Mouse (Mus musculus) embryo, embryonic 11 days (tissue): ENCODE data around the gene Opn4.

ENCODE experiments used
- DNase-seq: peaks from one replicate; pipeline ENCODE4 v3.0.0-alpha.2; 2015

Opn4 gene

DNA sequence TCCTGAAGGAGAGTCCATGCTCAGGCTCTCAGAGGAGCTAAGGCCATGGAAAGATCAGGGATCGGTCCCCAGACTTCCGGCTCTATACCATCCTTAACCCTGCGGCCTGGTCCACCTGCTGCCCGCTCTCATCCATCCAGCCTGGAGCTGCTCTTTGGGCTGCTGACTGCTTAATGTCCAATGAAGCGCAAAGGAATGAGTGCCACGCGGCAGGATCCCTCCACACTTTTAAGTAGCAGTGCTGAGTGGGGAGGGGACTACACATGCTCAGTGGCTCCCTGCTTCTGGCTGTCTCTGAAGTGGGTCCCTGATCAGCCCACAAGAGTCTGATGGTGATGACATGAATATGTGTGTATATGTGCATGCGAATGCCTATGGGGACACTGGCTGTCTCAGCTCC lies at the start of gene Opn4:
Gene Opn4 (minus strand): TSS at position 202 of the 400 bp plus-strand sequence.
- no peak for DNase-seq

DNA sequence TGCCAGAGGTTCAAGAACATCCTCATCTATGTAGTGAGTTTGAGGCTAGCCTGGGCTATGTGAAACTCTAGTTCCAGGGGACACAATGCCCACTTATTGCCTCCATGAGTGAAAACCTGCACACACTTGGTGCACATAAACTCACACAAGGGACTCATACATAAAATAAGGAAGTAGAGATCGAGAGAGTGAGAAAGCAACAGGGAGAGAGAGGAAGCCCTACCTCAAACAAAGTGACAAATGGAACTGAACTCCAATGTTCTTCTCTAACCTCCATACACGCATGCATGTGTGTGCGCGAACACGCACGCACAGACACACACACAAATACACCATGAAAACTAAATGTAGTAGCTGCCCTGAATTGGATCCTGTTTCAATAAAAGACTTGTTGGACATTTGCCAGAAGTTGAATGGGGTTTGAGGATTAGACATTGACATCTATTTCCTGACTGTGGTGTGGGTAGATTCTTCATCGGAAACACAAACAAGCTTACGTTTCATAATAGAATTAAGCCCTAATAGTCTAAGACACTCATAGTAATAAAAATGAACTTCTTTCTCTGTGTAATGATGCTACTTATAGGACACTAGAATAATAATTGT lies 48.0 kb upstream of the Opn4 start:
- DNase-seq = no peak

DNA sequence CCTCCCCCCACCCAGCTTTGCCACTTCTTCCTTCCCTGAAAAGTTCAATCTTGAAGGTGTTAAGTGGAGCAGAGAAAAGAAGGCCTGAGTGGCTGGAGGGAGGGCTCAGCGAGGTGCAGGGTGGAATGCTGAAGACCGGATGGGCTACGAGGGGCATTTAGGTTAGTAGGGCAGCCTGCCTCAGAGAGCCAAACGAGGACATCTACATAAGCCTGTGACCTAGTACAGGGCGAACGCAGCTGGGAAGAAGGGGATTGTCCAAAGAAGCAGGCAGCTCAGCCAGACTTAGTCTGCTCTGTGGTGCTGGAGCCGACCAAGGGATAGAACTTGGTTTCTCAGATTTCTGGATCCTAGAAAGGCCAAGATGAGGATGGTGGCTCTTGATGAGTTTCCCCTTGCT lies 44.2 kb upstream of the Opn4 start:
- no peak for DNase-seq

DNA sequence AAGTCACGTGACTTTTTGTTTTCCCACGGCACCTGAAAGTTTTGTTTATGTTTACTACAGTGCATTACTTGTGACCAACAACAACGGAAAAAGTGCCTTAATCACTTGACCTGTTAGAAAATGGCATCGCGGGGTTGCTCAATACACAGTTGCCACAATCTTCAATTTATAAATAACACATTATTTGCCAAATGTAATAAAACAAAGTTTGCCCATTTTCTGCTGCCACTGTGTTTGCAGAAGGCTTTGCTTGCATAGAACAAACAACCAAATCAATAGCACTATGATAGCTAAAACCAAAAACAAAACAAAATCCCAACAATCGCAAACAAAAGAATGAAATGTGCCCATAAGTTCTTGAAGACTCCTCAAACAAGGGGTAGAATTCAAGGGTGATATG lies 35.8 kb upstream of the Opn4 start:
- DNase-seq = no peak

DNA sequence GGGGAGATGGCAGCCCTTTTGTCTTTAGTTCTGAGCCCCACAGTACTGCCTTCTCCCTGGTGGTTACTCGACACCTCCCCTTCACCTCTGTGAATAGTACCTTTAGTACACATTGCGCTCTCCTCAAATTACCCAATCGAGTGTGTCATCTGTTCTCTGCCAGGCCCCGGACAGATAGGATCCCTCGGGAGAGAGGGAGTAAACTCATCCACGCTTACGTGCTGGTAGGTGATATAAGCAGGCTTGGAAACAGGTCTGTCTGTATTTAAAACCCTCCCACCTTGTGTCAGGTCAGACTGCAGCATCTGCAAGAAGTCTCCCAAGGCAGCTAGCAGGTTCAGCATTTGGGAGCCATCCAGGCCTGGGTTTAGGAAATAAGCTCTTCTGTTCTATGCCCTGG lies 35.2 kb upstream of the Opn4 start:
- no peak for DNase-seq

DNA sequence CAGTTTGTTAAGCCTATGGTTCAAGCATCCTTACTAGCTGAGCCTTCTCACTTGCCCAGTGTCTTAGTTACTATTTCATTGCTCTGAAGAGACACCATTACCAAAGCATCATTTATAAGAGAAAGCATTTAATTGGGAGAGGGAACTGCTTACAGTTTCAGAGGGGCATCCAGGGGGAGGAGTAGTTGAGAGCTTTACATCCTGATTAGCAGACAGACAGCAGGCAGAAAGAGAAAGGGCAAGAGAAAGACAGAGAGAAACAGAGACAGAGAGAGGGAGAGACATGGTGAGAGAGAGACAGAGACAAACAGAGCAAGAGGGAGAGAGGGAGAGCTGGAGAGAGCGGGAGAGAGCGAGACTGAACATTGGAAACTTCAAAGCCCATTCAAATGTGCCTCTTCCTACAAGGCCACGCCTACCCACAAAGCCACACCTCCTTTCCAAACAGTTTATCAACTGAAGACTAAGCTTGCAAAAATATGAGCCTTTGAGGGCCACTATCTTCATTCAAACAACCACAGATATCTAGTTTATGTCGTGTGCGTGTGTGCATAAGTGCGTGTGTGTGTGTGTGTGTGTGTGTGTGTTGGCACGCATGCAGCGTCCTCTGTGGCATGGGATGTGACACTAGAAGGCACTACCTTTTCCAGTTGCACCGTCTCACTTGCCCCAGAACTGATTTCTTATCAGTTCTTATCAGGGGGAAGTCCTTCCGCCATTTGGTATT lies 32.9 kb upstream of the Opn4 start:
- DNase-seq = no peak

DNA sequence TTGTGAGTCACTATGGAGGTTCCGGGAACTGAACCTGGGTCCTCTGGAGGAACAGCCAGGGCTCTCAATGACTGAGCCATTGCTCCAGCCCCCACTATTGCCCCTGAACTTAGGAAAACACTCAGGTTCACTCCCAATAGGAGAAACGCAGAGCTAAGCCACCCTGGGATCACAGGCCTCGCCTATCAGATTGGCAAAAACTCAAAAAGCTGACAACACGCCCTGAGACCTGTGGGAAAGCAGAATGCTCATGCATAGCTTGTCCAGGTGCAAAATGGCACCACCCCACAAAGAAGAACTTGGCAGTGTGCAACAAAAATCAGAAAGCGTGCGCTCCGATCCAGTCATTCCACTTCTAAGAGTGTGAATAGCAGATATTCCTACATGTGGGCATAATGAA lies 26.9 kb upstream of the Opn4 start:
- no peak for DNase-seq

DNA sequence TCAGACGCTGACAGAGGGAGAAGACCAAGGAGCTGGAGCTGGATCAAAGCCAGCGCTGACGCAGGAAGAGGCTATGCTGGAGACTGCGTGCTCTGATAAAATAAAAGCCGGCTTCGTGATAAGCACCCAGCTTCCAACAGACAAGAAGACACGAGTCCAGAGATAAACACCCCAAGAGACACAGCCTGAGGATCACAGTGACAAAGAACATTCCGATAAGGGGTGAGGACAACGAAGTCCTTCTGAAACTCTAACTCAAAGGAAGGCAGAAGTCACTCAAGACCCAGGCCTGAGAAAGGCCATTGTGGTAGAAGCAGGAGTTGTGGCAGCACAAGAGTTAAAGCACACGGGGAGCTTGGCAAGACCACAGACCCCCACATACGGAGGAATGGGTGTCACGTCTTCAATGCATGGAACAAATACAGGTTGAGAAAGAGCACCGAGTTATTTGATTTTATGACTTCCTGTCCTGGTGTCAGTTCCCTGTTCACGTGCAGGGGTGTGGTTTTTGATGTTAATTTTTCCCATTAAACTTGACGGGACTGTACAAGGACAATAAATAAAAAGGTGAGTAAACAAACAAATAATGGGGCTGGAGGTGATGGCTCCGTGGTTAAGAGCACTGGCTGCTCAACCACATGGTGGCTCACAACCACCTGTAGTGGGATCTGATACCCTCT lies 23.7 kb upstream of the Opn4 start:
- no peak for DNase-seq

DNA sequence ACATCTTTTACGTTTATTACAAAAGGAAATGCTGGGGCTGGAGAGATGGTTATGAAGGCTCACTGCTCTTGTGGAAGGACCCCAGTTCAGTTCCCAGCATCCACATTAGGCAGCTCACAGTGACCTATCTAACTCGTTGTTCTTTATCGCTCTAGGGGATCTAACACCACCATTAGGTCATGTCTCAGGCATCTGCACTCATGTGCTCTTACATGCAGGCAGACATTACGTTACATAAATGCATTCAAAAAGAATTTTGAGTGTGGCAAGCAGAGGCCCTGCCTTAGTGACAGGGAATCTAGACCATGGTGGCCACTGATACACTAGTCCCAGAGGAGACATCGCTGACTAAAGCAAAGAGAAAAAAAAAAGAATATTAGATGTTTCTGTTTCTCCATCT lies 23.1 kb upstream of the Opn4 start:
- DNase-seq = no peak

DNA sequence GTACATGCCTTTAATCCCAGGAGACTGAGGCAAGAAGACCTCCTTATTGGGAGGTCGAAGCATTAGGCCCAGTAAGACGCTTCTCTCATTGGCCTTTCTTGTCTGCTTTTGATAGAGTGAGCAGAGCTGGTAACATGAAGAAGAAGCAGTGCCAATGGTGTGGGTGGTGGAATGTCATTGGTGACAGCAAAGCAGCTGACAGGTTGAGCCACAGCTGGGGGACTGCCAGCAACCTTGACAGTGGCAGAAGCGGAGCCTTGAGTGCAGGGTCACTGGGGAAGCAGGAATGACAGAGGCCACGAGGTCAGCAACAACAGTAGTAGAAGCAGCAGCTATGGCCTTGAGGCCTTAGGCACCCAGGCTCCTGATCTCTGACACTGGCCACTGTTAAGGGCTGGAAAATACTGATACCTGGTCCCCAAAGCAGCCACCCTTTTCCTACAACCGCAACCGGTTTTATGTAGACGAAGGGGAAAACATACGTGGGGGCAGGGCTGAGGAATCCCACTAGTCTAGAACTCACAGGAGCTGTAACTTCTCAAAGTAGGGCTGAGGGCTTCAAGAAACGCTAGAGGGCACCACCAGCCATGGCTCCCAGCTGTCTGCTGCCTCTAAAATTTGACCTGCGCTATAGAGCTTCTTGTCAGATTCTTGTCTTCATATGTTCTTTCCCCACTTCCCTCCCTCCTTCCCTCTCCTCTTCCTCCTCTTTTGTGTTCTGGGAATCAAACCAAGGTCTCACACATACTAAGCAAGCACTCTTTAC lies 20.9 kb upstream of the Opn4 start:
- peak; percentile 67 for DNase-seq

DNA sequence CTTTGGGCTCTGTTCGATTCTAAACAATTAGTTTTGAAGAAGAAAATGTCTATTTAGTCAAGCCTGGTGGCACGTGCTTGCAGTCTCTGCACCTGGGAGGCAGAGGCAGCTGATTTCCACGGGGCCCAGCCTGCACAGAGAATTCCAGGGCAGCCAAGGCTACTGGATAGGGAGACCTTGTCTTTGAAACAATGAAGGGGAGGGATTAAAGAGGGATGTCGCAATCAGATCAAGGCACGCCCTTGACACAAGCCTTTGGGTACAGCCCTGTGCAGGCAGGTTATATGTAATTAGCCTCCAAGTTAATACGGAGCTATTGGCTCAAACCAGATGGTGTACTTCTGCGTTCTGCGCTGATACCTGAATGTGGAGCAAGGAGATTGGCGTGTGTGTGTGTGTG lies 18.9 kb upstream of the Opn4 start:
- DNase-seq = no peak

DNA sequence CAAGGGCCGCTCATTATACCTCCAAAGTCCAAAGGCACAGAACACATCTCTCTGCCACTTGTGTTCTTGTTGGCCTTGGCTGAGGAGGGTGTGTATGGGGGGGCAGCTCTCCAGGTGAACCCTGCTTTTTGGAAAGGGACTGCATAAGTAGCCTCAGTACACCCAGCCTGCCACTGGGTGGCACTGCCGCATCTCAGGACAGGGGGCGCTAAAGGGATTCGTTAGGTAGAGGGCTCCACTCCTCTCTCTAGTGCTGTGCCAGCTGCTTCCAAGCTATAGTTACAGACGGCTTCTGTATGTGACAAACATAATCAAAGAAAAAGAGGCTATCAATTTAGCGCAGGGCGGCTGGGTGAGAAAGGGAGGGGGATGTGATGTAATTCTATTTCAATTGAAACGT lies 16.9 kb upstream of the Opn4 start:
- peak; percentile 91 for DNase-seq

DNA sequence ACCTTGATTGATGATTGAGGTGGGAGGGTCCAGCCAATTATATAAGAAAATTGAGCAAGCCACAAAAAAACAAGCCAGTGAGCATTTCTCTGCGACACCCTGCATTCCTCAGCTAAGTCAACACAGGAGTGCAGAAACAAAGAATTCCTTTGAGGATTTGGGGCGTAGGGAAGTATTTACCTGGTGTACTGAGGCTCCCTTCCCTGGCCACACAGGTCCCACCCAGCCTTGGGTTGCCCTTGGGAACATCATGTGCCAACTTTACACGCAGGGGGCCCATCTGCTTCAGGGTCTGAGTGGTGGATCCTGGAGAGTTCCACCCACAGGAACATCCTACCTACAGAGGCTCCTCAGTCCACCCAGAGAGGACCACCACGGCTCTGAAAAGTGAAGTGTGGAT lies 15.7 kb upstream of the Opn4 start:
- DNase-seq = no peak

DNA sequence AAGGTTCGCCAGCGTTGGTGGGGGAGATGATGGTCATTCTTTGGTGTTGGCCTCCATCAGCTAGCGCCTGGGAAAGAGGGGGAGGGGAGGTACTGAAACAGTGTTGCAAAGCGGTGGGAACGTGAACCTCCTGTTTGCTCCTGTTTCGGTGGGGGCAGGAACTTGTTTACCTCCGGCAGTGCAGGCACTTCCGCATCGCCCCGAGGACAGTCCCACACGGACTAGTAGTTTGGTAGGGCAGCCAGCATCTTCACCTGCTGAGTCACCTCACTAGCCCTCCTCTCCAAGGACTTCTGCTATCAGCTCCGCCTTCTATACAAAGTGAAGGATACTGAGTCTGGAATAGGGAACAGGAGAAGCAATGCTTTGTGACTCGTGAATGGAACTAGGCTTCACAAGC lies 15.1 kb upstream of the Opn4 start:
- peak; percentile 13 for DNase-seq

DNA sequence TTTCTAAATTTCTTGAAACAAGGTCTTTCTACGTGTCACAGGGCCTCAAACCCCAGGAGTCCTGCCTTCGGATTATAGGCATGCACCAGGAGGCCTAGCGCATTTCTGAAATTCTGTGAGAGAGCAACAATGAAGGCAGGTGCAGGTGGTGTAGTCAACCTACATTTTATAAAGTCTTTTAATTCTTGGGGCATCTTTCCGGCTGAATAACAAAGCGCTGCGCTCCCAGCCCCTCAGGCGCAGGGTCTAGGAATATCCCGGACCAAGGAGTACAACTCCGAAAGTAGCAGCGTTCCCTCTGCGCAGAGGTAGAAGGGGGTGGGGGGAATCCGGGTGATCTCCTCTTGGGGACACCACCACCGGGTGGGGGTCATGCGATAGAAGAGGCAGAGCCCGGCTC lies 14.6 kb upstream of the Opn4 start:
- no peak for DNase-seq

DNA sequence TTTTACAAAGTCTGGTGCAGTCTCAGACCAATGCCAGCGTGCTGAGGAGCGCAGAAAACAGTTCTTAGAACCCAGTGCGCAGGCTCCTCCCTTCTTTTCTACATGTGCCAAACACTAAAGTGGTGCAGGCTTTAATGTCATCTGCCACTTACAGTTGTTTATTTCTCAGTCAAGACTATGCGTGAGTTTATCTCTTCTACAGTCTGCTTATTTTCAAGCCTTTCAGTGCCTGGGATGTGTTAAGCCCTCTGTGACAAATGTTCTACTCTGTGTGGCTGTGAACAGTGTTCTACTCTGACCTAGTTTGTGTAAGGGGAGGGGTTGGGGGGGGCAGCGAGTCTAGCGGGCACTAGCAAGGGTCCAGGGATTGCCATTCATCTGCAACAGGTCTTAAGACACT lies 13.6 kb upstream of the Opn4 start:
- DNase-seq = no peak

DNA sequence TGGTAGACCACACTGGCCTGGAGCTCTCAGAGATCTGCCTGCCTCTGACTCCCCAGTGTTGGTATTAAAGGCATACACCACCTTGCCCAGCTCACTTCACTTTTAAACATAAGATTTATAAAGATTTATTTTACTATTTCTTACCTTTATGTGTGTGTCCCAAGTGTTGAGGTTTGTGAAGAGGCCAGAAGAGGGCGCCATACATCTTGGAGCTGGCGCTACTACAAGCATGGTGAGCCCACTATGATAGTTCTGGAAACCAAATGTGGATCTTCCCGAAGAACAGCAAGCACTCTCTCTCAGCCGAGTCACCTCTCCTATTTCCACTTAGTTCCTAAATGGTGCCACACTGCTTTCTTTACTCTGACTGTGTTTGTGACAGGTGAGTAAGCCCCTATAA lies 12.3 kb upstream of the Opn4 start:
- DNase-seq = peak; percentile 27

DNA sequence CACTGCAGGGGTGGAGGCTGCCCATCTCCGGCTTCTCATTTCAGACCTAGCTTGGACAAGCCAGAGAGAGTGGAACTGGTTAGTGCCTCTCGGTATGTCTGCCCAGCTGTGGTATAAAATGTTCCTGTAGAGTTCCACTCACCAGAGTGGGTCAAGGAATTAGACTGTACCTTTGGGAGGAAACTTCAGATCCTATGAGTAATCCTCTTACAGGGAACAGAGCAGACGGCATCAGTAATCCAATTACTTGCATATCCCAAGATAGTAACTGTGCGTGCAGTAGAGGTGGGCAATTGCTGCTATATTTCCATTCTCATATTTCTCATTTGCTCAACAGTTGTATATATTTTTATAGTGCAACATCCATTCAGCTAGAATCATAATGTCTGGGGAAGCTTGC lies 11.6 kb upstream of the Opn4 start:
- no peak for DNase-seq

DNA sequence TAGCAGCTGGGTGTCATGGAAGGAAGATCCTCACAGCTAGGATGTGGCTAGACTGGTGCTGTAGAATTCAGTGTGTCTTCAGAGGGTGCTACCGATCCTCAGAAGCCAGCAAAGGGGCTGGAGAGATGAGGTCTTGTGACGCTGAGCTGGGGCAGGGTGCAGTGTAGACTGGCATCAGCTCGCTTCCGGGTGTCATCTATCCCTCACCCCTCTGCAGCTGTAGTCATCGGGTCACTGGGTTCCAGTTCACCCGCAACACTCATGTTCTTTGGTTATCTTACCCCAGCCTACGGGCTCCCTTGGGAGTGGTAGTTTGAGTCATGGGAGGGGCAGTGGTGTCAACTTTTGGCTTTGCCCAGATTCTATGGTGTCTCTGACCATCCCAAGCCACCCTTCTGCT lies 2.0 kb upstream of the Opn4 start:
- no peak for DNase-seq

DNA sequence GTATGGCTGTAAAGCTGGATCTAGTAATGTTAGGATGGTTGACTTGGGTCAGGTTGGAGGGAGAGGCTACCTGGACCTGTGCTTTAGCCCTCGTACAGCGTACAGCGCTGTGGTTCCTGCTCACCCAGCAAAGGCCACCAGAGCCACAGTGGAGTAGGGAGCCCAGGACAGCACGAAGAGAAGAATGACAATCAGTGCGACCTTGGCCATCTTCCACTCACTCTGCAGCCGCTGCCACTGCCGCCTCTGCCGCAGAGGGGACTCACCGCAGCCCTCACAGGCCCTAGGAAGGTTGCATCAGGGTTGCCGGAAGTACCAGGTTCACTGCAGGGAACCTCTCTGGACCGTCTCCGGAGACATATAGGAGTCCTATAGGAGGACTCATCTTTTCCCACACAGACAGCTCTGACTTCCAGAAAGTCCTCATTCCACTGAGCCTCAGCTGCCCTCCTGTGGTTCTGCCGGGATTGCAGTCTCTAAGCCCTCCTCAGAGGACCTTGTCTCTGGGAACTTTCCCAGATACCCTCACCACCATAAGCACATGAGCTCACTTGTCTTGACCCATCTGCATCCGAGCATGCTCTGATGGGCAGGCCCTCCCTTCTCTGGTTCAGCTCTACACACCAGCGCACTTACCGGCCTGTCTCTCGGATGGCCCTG lies 4.2 kb downstream of the Opn4 start:
- no peak for DNase-seq

DNA sequence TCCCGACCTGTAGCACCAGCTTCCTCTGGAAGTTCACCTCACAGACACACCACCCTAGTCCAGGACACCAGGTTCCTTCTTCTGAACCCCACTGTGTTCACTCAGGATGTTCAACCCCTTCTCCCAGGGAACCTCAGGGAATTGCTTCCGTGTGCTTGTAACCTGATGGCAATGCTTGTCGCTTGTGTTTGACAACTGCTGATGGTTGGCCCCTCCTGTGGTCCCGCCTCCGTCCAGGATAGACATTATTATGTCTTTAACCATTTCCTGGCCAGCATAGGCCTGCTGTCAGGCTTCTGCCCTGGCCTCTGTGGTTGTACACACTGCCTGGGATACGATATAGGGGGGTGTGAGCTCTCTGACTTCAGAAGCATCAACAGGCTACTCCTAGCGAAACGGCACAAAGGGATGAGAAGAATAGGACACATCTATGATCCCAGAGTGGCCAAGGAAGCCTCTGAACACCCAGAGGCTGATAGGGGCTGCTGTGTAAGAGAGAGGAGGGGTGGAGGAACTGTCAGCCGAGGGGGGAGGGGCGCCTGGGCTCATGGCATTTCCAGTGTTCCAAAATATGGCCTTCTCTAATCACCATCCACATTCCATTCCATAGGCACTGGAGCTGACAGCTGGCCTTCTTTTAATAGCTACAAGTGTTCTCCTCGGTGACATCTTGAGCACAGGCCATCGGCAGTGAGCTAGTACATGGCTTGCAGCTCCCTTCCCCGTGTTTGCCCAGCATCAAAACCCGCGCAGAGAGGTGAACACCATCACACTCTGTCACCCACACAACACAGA lies 8.0 kb downstream of the Opn4 start:
- DNase-seq = no peak
